Mouse (Mus musculus) liver, postnatal 0 days (tissue): Measurements from ENCODE around the gene Specc1.

Source experiments
- CTCF ChIP-seq: sonication (generic); IDR thresholded peaks from 2 replicates; pipeline ENCODE4 v1.5.1; 2016; ENCODE audit warnings: antibody characterized with exemption, low read depth
- EP300 ChIP-seq: IDR thresholded peaks from 2 replicates; pipeline ENCODE4 v1.6.1; 2016; ENCODE audit warnings: antibody characterized with exemption, low read depth, mild to moderate bottlenecking

DNA sequence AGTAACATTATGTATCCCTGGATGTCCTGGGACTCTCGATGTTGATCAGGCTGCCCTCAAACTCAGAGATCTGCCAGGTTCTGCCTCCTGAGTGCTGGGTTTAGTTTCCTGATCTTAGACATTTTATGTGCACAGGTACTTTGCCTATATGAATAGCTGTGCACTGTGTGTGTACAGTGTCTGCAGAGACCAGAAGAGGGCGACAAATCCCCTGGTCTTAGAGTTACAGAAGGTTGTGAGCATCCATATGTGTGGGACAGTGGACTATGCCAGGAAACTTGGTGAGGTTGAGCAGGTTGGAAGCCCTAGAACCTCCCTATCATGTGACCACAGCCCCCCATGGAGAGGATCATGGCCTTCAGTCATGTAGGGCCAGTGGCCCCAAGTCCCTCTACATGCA lies 24.7 kb downstream of the Specc1 start:
- TF ChIP-seq EP300, result no peak
- peak; percentile 58 for TF ChIP-seq CTCF
